Mouse (Mus musculus): ENCODE data around the gene Gcn1l1. TPM values are rescaled to one million over a fixed set of nuclear protein-coding genes. Genes with fewer than 3 reads are reported as not detected.

Gcn1l1 gene
- total and polyA plus RNA-seq, 3 experiments = 88.2 to 123 (median 93.8) TPM

DNA sequence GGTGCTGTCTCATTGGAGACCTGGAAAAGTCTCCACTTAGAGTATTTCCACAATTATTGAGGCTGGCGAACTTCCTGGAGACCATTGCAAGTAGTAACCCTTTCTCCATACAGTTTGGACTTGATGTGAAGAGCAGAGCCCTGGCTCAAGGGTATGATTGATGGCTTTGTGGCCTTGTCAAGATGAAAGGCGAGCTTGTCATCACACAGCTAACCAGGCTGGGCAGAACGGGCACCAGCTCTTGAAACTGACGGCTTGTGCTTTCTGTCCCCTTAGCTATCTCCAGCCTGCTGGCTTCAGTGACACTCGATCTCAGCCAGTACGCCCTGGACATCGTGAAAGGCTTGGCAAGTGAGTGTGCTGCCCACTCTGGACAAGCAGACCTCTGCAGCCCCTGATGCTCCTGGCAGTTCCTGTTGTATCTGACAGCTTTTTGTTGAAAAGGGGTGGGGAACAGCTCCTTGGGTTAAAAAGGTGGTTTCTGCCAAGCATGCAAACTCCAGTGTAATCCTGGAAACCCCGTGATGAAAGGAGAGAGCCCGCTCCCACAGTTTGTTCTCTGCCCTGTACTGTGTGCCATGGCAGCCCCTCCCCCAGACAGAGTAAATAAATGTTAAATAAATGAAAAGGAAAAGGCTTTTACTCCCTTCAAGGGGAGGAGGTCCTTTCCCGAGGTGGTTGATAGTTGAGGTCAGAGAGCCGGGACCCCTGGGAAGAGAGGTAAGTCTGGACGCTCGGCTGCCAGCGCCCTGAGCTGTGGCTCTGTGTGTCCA is 15.4 kb downstream of the Gcn1l1 start:
- H3K4me3 ChIP-seq (ENCODE audit: control insufficient read depth in 1 of 2, insufficient read depth in 1 of 2, low read depth in 2 of 2, low read length in 2 of 2) = no peak overlapping the region
- H3K9me3 ChIP-seq (replicated peaks; ENCODE audit: insufficient read depth, low read length) = no peaks in the 10 kb centered on the region
- no peak overlapping the region for H3K9ac ChIP-seq (ENCODE audit: control insufficient read depth, low read depth, low read length, poor library complexity, severe bottlenecking)
- no peaks in the 10 kb centered on the region for H3K27me3 ChIP-seq (ENCODE audit: control insufficient read depth in 1 of 2, insufficient read depth in 2 of 2, low read length in 2 of 2)
- H3K27ac ChIP-seq (ENCODE audit: control insufficient read depth, low read depth, low read length) = no peak overlapping the region
- peaks cover 0 to 8% of the 10 kb centered on the region in 2 experiments; a peak in 2 of 4 replicates for H3K36me3 ChIP-seq (ENCODE audit: control insufficient read depth in 1 of 2, insufficient read depth in 2 of 2, low read length in 2 of 2)
- no peaks in the 10 kb centered on the region for H3K79me2 ChIP-seq (ENCODE audit: control insufficient read depth, insufficient read depth, low read length, poor library complexity)
- H3K4me1 ChIP-seq (ENCODE audit: control insufficient read depth in 1 of 2, insufficient read depth in 2 of 2, low read length in 2 of 2) = no peaks in the 10 kb centered on the region
- no peak for TF ChIP-seq POLR2AphosphoS2 (IDR thresholded peaks at IDR 0.05; ENCODE audit: low read length)
- no peak for TF ChIP-seq UBTF (IDR thresholded peaks at IDR 0.05; ENCODE audit: borderline replicate concordance, insufficient read depth, low read depth, low read length)
- TF ChIP-seq GABPA (IDR thresholded peaks at IDR 0.05; ENCODE audit: low read depth, low read length) = no peak
- no peak for TF ChIP-seq JUND (IDR thresholded peaks at IDR 0.05; ENCODE audit: low read depth, low read length)
- no peak for TF ChIP-seq MAFK (IDR thresholded peaks at IDR 0.05; ENCODE audit: borderline replicate concordance, low read depth, low read length)
- DNase-seq (ENCODE audit: low read depth, low spot score) = no peak

DNA sequence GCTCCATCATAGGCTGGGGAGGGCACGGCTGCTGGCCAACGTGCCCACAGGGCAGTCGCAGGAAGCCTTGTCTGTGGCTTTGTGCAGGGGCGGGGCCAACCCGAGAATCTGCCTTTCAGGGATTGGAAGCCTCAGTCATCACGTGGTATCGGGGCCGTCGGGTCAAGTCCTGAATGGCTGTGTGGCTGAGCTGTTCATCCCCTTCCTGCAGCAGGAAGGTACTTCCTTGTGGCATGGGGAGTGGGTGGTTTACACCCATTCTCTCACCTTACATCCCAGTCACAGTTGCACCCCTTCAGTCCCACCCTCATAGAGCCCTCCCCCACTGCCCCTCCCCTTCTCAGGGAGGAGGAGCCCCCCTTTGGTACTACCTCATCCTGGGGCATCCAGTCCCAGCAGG is 16.6 kb downstream of the Gcn1l1 start:
- no peaks in the 10 kb centered on the region for H3K9me3 ChIP-seq (replicated peaks; ENCODE audit: insufficient read depth, low read length)
- TF ChIP-seq TBP (IDR thresholded peaks at IDR 0.05; ENCODE audit: low read depth, low read length) = no peak
- no peak for TF ChIP-seq POLR2AphosphoS5 (IDR thresholded peaks at IDR 0.05; ENCODE audit: borderline replicate concordance, low read depth, low read length)
- TF ChIP-seq EP300 (IDR thresholded peaks at IDR 0.05; ENCODE audit: low read depth in 1 of 2, low read length in 2 of 2) = no peak
- TF ChIP-seq KAT2A (conservative IDR thresholded peaks at IDR 0.05; ENCODE audit: low read depth, low read length) = no peak
- TF ChIP-seq ELF1 (IDR thresholded peaks at IDR 0.05; ENCODE audit: low read depth, low read length) = no peak
- TF ChIP-seq SMC3 (IDR thresholded peaks at IDR 0.05; ENCODE audit: low read depth, low read length) = no peak
- no peak for TF ChIP-seq MXI1 (IDR thresholded peaks at IDR 0.05; ENCODE audit: low read depth, low read length)
- TF ChIP-seq TAL1 (IDR thresholded peaks at IDR 0.05; ENCODE audit: low read length) = no peak
- no peak for TF ChIP-seq MEF2A (IDR thresholded peaks at IDR 0.05; ENCODE audit: extremely low read depth, insufficient replicate concordance, low read depth, low read length, poor library complexity, severe bottlenecking)
- TF ChIP-seq RAD21 (IDR thresholded peaks at IDR 0.05; ENCODE audit: low read depth, low read length) = no peak
- no peak for TF ChIP-seq POLR2AphosphoS2 (IDR thresholded peaks at IDR 0.05; ENCODE audit: low read length)
- TF ChIP-seq UBTF (IDR thresholded peaks at IDR 0.05; ENCODE audit: borderline replicate concordance, insufficient read depth, low read depth, low read length) = no peak
- TF ChIP-seq GABPA (IDR thresholded peaks at IDR 0.05; ENCODE audit: low read depth, low read length) = no peak
- TF ChIP-seq TCF12 (IDR thresholded peaks at IDR 0.05; ENCODE audit: low read depth, low read length) = no peak
- TF ChIP-seq HCFC1 (IDR thresholded peaks at IDR 0.05; ENCODE audit: low read depth, low read length) = no peak
- no peak for TF ChIP-seq CHD2 (IDR thresholded peaks at IDR 0.05; ENCODE audit: low read length)
- H3K4me3 ChIP-seq (ENCODE audit: control insufficient read depth in 1 of 2, insufficient read depth in 1 of 2, low read depth in 2 of 2, low read length in 2 of 2) = no peak overlapping the region
- H3K36me3 ChIP-seq (ENCODE audit: control insufficient read depth in 1 of 2, insufficient read depth in 2 of 2, low read length in 2 of 2) = peaks cover 0 to 10% of the 10 kb centered on the region in 2 experiments; a peak in 2 of 4 replicates
- H3K27ac ChIP-seq (ENCODE audit: control insufficient read depth, low read depth, low read length) = no peak overlapping the region
- DNase-seq (ENCODE audit: low read depth, low spot score) = no peak
- no peaks in the 10 kb centered on the region for H3K79me2 ChIP-seq (ENCODE audit: control insufficient read depth, insufficient read depth, low read length, poor library complexity)
- H3K9ac ChIP-seq (ENCODE audit: control insufficient read depth, low read depth, low read length, poor library complexity, severe bottlenecking) = no peak overlapping the region
- H3K4me1 ChIP-seq (ENCODE audit: control insufficient read depth in 1 of 2, insufficient read depth in 2 of 2, low read length in 2 of 2) = no peaks in the 10 kb centered on the region
- no peaks in the 10 kb centered on the region for H3K27me3 ChIP-seq (ENCODE audit: control insufficient read depth in 1 of 2, insufficient read depth in 2 of 2, low read length in 2 of 2)
